Mouse (Mus musculus): ENCODE measurements around the gene Gm37240. TPM values are rescaled to one million over a fixed set of nuclear protein-coding genes. Genes with fewer than 3 reads are reported as not detected.

Gene Gm37240
- polyA plus RNA-seq, 1 experiment from 2014 or later, result 3.3 TPM

DNA sequence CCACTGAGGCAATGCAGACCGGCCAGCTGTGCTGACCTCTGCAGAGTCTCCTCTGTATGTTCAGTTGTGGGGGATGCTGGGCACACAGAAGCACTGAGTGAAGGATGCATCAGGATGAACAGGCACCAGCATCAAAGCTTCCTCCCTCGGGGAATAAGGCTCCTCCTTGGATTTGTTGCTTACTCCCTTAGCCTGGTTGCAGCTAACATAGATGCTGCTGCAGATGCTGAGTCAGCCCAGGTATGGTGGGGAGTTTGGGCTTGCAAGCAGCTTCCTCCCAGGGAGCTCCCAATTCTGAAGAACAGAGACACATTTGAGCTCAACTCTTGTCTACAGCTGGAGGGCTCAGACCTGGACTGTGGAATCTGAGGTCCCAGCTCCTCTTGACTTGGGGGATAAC, 863.1 kb downstream of the Gm37240 start:
- Histone ChIP-seq H3K36me3 (ENCODE audit: control insufficient read depth, insufficient read depth) (no peaks in the 10 kb centered on the region), H3K9me3 (ENCODE audit: control insufficient read depth) (no peaks in the 10 kb centered on the region), H3K9ac (ENCODE audit: low read depth, low read length) (no peak overlapping the region), H3K27ac (ENCODE audit: low read depth, low read length) (no peak overlapping the region), H3K4me1 (replicated peaks; ENCODE audit: control insufficient read depth, insufficient read depth, low read length) (no peaks in the 10 kb centered on the region), H3K4me3 (ENCODE audit: low read depth, low read length) (no peak overlapping the region), H3K27me3 (replicated peaks; ENCODE audit: control insufficient read depth, insufficient read depth, low read length) (no peaks in the 10 kb centered on the region), H3K4me2 (replicated peaks; ENCODE audit: low read depth) (no peak overlapping the region)
- TF ChIP-seq CTCF (IDR thresholded peaks at IDR 0.05; ENCODE audit: low read depth), result no peak
- whole genome bisulfite sequencing, result 89% methylated on average over 2 of the region's 2 CpGs
- ATAC-seq, result no peak

GRCm38 (mm10) chr3:85022800-85023199, 864.5 kb downstream of the Gm37240 start:
- 38% methylated on average over 11 of the region's 11 CpGs for WGBS
- Histone ChIP-seq H3K36me3 (ENCODE audit: control insufficient read depth, insufficient read depth) (no peaks in the 10 kb centered on the region), H3K27me3 (replicated peaks; ENCODE audit: control insufficient read depth, insufficient read depth, low read length) (no peaks in the 10 kb centered on the region), H3K4me2 (replicated peaks; ENCODE audit: low read depth) (no peak overlapping the region), H3K9ac (ENCODE audit: low read depth, low read length) (no peak overlapping the region), H3K4me3 (ENCODE audit: low read depth, low read length) (no peak overlapping the region), H3K27ac (ENCODE audit: low read depth, low read length) (no peak overlapping the region), H3K4me1 (replicated peaks; ENCODE audit: control insufficient read depth, insufficient read depth, low read length) (no peaks in the 10 kb centered on the region), H3K9me3 (ENCODE audit: control insufficient read depth) (no peaks in the 10 kb centered on the region)
- ATAC-seq, result peak; percentile 92
- no peak for TF ChIP-seq CTCF (IDR thresholded peaks at IDR 0.05; ENCODE audit: low read depth)

DNA sequence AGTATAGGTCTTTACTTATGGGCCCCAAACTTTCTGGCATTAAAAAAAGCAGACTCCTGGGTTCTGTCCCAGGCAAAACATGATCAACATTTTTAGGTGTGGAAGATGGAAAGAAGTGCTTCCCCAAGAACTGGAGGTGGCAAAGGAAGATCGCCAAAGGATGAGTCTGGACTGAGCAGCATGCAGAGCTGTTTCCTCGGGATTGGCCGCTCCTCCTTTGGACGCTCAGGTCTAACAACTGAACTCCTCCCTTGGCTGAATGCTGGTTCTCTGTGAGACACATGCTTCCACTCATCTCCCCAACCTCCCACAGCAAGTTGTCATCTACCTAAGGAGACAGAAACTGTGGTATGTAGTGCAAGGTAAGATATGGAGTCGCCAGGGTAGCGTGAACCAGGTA, 865.5 kb downstream of the Gm37240 start:
- H3K4me2 ChIP-seq (replicated peaks; ENCODE audit: low read depth), result no peak overlapping the region
- H3K27ac ChIP-seq (ENCODE audit: low read depth, low read length), result no peak overlapping the region
- no peaks in the 10 kb centered on the region for H3K9me3 ChIP-seq (ENCODE audit: control insufficient read depth)
- H3K36me3 ChIP-seq (ENCODE audit: control insufficient read depth, insufficient read depth), result no peaks in the 10 kb centered on the region
- 90% methylated on average over 6 of the region's 6 CpGs for WGBS
- no peaks in the 10 kb centered on the region for H3K27me3 ChIP-seq (replicated peaks; ENCODE audit: control insufficient read depth, insufficient read depth, low read length)
- TF ChIP-seq CTCF (IDR thresholded peaks at IDR 0.05; ENCODE audit: low read depth), result no peak
- no peak overlapping the region for H3K9ac ChIP-seq (ENCODE audit: low read depth, low read length)
- no peaks in the 10 kb centered on the region for H3K4me1 ChIP-seq (replicated peaks; ENCODE audit: control insufficient read depth, insufficient read depth, low read length)
- H3K4me3 ChIP-seq (ENCODE audit: low read depth, low read length), result no peak overlapping the region
- no peak for ATAC-seq

GRCm38 (mm10) chr3:85020137-85020536, 867.2 kb downstream of the Gm37240 start:
- no peak for TF ChIP-seq CTCF (IDR thresholded peaks at IDR 0.05; ENCODE audit: low read depth)
- no peaks in the 10 kb centered on the region for H3K27me3 ChIP-seq (replicated peaks; ENCODE audit: control insufficient read depth, insufficient read depth, low read length)

GRCm38 (mm10) chr3:85015667-85016066, 871.7 kb downstream of the Gm37240 start:
- no peak for TF ChIP-seq CTCF (IDR thresholded peaks at IDR 0.05; ENCODE audit: low read depth)
- Histone ChIP-seq H3K4me1 (replicated peaks; ENCODE audit: control insufficient read depth, insufficient read depth, low read length) (no peaks in the 10 kb centered on the region), H3K36me3 (ENCODE audit: control insufficient read depth, insufficient read depth) (no peaks in the 10 kb centered on the region), H3K27ac (ENCODE audit: low read depth, low read length) (no peak overlapping the region), H3K4me2 (replicated peaks; ENCODE audit: low read depth) (no peak overlapping the region), H3K9me3 (ENCODE audit: control insufficient read depth) (no peaks in the 10 kb centered on the region), H3K27me3 (replicated peaks; ENCODE audit: control insufficient read depth, insufficient read depth, low read length) (no peaks in the 10 kb centered on the region), H3K4me3 (ENCODE audit: low read depth, low read length) (no peak overlapping the region), H3K9ac (ENCODE audit: low read depth, low read length) (no peak overlapping the region)
- 66% methylated on average over 9 of the region's 9 CpGs for WGBS
- ATAC-seq, result no peak

More at GRCm38 (mm10) chr3:85020137-85020536, 867.2 kb downstream of the Gm37240 start:
- Histone ChIP-seq H3K27ac (ENCODE audit: low read depth, low read length) (no peak overlapping the region), H3K4me3 (ENCODE audit: low read depth, low read length) (no peak overlapping the region), H3K4me2 (replicated peaks; ENCODE audit: low read depth) (no peak overlapping the region), H3K4me1 (replicated peaks; ENCODE audit: control insufficient read depth, insufficient read depth, low read length) (no peaks in the 10 kb centered on the region), H3K36me3 (ENCODE audit: control insufficient read depth, insufficient read depth) (no peaks in the 10 kb centered on the region), H3K9me3 (ENCODE audit: control insufficient read depth) (no peaks in the 10 kb centered on the region), H3K9ac (ENCODE audit: low read depth, low read length) (no peak overlapping the region)
- ATAC-seq, result no peak

DNA sequence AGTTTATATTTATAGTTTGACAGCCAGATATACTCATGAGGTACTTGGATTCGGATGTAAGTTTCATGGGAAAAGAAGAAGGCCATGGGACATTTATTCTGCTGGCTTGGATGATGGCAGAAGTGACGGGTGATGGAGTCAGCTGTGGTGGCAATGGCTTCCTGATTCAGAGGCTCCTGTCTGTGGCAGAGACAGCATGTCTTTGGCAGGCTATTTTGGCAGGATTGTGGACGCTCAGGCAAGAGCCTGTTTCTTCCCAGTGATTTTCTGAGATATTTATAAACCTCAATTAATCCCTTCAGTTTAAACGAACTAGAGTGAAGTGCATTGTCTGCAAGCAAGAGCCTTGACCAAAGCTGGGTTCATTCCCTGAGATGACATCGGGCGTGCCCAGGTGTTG, 874.4 kb downstream of the Gm37240 start:
- Histone ChIP-seq H3K4me1 (replicated peaks; ENCODE audit: control insufficient read depth, insufficient read depth, low read length) (no peaks in the 10 kb centered on the region), H3K9me3 (ENCODE audit: control insufficient read depth) (no peaks in the 10 kb centered on the region), H3K27me3 (replicated peaks; ENCODE audit: control insufficient read depth, insufficient read depth, low read length) (no peaks in the 10 kb centered on the region), H3K27ac (ENCODE audit: low read depth, low read length) (no peak overlapping the region), H3K4me2 (replicated peaks; ENCODE audit: low read depth) (no peak overlapping the region), H3K36me3 (ENCODE audit: control insufficient read depth, insufficient read depth) (no peaks in the 10 kb centered on the region), H3K9ac (ENCODE audit: low read depth, low read length) (no peak overlapping the region), H3K4me3 (ENCODE audit: low read depth, low read length) (no peak overlapping the region)
- no peak for TF ChIP-seq CTCF (IDR thresholded peaks at IDR 0.05; ENCODE audit: low read depth)
- ATAC-seq, result no peak
- WGBS, result 86% methylated on average over 6 of the region's 6 CpGs

DNA sequence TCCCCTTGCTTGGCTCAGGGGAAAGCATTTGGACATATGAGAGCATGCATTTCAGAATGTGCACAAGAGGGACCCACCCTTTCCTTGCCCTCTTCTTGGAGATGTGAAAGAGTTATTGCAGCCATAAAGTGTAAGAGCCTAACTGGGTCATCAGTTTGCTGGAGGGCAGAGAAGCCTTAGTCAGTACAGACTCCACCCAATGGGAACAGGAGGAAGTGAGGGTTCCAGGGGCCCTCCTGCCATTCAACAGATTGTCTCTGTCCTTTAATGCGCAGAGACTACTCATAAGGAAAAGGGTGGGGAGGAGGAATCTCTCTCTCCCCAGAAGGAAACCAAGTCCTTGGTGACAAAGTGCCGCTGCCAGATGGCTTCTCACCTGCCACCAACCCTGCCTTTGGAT, 882.1 kb downstream of the Gm37240 start:
- Histone ChIP-seq H3K27ac (ENCODE audit: low read depth, low read length) (no peak overlapping the region), H3K27me3 (replicated peaks; ENCODE audit: control insufficient read depth, insufficient read depth, low read length) (no peaks in the 10 kb centered on the region), H3K4me3 (ENCODE audit: low read depth, low read length) (no peak overlapping the region), H3K4me1 (replicated peaks; ENCODE audit: control insufficient read depth, insufficient read depth, low read length) (no peaks in the 10 kb centered on the region), H3K9me3 (ENCODE audit: control insufficient read depth) (no peaks in the 10 kb centered on the region), H3K36me3 (ENCODE audit: control insufficient read depth, insufficient read depth) (no peaks in the 10 kb centered on the region), H3K4me2 (replicated peaks; ENCODE audit: low read depth) (0 out of 2 replicates have a peak overlapping the region, but pooled peaks have one; percentile 13), H3K9ac (ENCODE audit: low read depth, low read length) (no peak overlapping the region)
- 63% methylated on average over 2 of the region's 2 CpGs for WGBS
- peak; percentile 15; the same call in 1 of the 2 replicates for TF ChIP-seq CTCF (IDR thresholded peaks at IDR 0.05; ENCODE audit: low read depth)
- ATAC-seq, result peak; percentile 43; the same call in 1 of the 2 replicates

Data from intestine, postnatal 0 days (tissue).